Mouse (Mus musculus): ENCODE measurements around the gene Gsg1l.

Gsg1l gene

DNA sequence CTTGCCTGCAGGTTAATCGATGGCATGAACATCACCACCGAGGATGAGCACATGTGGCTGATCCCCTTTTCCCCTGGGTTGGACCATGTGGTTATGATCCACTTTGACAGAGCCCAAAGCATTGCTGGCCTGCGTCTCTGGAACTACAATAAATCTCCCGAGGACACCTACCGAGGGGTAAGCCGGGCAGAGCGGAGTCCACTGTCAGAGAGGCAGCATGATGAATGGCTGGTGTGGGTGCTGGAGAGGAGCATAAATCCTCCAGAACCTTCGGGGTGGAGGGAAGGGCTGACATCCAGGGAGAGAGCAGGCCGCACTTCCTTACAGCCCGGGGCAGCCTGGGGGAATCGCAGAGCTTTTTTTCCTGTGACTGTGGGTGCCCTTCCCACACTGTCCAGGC is 217.0 kb downstream of the Gsg1l start:
- no peak for DNase-seq (ENCODE audit: low read depth, low spot score)

DNA sequence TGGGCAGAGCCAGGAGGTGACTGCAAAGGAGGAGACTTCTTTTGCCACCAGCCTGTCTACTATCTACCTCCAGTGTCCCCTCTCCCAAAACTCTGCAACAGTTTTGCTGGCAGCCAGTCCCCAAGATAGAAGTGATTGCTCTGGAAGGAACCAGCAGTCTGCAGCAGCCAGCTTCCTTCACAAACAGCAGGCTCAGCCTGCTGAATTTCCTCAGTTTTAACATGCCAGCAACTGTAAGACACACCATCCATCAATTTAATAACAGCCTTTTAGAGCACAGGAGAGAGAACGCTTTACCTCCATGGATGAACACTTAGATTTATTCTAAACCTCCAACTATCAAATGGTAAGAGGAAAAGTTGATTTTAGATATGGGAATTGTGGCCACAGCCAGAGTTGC is 218.2 kb downstream of the Gsg1l start:
- DNase-seq (ENCODE audit: low read depth, low spot score), result no peak

DNA sequence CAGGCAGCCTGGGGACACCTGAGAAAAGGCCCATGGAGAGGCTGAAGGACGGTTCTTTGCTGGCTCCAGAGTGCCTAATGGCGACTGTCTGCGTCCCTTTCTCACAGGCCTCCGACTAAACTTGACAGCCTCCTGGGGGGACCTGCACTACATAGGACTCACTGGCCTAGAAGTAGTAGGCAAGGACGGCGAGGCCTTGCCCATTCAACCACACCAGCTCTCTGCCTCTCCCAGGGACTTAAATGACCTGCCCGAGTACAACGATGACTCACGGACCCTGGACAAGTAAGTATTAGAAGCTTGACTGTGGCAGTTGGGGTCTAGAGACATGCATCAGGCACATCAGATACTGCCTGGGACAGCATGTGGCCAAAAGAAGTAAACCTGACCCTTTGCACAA is 221.8 kb downstream of the Gsg1l start:
- no peak for DNase-seq (ENCODE audit: low read depth, low spot score)

DNA sequence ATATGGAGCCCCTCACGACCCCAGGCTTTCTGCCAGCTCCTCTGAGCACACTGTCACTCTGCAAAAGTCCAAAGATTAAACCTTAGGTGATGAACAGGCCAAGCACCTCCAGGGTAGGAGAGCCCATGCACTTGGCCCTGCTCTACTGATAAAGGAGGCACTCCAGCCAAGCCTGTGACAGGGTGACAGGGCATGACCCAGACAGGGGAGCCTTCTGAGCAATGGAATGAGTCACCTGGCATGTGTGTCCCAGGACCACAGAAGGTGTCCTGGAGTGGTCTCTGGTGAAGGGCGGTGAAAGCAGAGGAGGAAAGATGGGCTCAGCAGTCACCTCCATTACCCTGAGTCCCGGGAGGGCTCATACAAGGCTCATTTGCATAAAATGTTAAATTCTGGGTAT is 222.6 kb downstream of the Gsg1l start:
- DNase-seq (ENCODE audit: low read depth, low spot score), result no peak

DNA sequence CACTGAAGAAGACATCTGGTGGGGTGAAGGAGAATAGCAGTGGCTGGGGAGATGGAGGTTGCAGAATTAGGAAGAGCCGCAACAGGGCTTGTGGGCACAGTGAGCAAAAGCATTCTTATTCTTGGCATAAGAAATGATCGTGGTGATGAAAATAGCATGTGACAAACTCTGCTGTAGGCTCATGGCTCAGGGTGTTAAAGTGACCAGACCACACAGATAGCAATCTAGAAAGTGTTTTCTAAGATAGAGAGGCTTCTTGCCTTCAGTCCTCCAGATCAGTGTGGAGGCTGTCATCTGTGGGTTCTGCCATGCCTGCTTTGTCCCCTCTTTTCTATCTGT is 234.7 kb downstream of the Gsg1l start:
- DNase-seq (ENCODE audit: low read depth, low spot score), result no peak

DNA sequence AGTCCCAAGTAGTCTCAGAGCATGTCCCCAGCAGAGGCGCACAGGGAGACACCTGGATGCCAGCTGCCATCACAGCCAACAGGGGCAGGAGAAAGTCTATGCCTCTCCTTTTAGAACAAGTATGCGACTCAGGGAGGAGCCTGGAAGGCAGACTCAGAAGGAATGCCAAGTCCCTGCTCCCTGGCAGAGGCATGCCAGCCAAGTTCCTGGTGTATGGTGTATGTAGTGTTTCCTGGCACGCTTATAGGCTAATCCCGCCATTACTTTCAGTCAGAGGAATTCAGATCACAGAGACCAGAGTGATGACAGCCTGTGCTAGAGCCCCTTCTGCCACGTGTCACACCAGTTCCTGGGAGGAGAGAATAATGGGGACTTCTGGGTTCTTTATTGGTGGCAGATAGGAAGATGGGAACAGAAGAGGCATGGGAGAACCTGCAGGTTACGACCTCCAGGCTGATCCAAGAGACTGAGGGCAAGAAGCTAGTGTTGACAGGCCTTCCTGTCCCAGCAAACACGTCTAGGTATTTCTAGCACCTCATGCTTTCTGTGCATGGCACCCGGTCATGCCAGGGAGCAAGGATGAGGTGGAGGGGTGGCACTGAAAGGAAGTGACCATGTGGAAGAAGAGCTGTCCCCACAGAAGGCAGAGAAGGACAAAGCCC is 235.2 kb downstream of the Gsg1l start:
- DNase-seq (ENCODE audit: low read depth, low spot score), result no peak

DNA sequence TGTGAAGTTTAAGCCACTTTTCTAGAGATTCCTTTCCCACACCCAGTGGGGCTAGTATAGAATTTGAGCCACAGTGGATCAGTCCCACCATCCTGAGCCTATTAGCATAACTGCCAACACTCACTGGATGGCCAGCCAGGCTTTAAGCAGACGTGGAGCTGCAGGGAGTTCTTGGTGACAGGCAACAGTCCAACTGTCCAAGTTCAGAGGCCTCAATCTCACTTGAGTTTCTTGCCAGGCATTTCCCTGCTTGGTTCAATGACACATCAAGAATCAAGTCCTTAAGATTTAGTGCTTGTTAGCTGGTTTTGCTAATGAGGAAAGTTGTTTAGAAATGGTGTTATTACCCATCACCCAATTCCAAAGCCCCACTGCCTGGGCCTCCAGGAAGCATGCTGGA is 236.6 kb downstream of the Gsg1l start:
- DNase-seq (ENCODE audit: low read depth, low spot score), result no peak

DNA sequence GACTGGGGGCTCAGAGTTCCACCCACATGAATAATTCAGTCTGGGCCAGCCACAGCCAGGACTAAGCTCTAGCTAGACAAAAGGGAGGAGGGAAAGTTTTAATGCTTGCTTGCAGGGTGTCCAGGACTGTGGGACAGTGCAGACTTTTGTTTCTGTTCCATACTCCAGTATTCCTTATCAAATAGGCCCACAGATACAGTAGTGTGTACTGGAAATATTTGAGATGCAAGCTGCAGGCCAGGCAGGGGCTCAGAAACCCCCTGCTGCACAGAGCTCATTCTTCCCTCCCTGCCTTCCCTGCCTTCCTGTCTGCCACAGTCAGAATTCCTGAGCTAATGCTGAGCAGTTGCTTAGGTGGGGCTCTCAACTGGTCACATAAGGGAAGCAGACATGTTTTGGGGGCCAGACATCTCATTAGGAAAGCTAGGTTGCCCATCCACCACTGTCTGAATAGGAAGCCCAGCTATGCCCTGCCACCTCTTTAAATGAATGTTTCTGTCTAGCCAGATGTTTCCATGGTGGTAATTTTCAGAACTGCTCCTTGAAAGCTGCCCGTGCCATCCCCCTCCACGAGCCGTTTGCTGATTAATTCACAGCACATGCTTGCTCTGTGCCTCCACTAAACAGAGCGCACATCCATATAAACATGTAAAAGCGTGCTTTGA is 244.0 kb downstream of the Gsg1l start:
- DNase-seq (ENCODE audit: low read depth, low spot score), result no peak

DNA sequence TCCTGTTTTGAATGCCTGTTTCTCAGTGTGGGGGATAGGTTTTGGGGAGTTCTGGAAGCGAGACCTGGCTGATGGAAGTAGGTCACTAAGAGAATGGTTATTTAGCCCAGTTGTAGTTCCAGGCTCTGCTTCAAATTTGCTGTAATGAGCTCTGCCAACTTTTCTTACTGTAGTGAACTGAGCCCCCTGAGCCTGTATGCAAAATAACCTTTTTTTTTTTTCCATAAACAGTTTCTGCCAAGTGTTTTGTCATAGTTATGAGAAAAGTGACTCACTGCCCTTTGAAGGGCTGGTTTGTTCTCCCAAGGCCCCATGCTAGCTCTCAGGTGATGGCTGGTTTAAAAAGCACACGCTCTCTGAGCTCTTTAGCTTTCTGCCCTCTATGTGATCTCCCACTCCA is 248.7 kb downstream of the Gsg1l start:
- DNase-seq (ENCODE audit: low read depth, low spot score), result no peak

DNA sequence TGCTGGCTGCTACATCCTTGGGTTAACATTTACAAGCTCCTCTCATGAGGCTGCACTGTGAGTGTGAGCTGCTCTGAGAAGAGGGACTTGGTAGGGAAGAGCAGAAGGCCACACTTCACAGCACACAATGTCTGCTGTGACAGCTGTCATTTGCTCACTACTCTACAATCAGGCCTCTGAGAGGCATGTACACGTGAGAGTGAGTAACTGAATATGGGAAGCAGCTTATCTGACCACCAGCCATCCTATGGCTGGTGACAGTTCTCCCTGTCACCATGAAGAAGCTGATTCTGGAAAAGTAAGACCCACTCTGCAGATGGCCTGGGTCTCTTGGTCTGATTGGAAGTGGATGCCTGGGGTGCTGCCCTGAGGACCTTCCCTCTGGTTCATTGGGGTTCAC is 249.4 kb downstream of the Gsg1l start:
- no peak for DNase-seq (ENCODE audit: low read depth, low spot score)

DNA sequence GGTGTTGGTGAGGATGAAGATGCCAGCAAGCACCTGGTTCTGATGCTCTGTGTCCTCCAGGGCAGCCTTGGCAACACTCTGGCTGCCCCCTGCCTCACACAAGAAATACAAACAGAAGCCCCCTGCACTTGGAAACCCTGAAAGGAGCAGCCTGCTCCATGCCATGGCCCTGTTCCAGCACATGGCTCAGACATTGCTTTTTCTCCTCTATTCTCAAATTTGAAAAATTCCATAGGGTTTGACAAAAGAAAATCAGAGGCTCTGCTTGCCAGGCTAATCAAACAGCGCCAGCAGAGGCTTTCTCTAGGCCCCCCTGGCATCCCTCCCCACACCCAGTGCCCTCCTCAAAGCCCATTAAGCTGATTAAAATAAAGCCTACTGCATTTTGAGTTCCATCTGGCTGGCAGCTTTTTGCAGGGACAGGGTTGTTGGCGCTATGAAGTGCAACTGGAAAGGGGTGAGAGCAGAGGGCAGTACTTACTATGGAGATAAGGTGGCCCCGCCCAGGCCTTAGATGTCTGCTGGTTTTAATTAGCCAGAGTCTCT is 253.0 kb downstream of the Gsg1l start:
- no peak for DNase-seq (ENCODE audit: low read depth, low spot score)

DNA sequence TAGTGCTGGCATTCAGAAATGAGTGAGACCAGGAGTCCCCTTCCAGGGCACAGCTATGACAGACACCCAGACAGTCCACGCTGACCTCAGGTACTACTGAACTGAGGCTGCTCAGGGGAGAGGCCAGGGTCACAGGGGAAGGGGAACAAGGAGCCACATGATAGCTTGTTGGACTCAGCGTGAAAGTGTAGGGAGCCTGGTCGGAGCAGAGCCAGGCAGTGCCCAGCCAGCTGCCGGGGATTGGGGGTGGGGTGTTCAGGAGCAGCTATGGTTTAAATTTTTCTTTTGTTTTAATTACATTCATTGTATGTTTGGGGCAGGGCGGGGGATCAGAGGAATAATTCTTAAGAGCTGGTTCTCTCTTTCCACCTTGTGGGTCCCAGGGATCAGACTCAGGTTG is 253.7 kb downstream of the Gsg1l start:
- DNase-seq (ENCODE audit: low read depth, low spot score), result no peak
